Mouse (Mus musculus) limb, embryonic 13.5 days (tissue): ENCODE data around the gene Stk17b. TPM values are rescaled to one million over a fixed set of nuclear protein-coding genes. Genes with fewer than 3 reads are reported as not detected.

Experiments
- ATAC-seq: fragments of 200-750 bp; cut with Nextera tagmentation; 2 replicates; pipeline ENCODE4 v1.8.0; 2017; ENCODE audit warnings: low read depth, moderate number of reproducible peaks, moderate TSS enrichment; ENCODE audit not compliant: low FRiP score
- H3K27ac ChIP-seq: fragments of 300-500 bp; sonication (generic); 2 replicates; pipeline ENCODE4 v1.5.1; 2015; ENCODE audit warnings: inconsistent platforms, mild to moderate bottlenecking, moderate library complexity
- H3K27me3 ChIP-seq: fragments of 300-500 bp; sonication (generic); 2 replicates; pipeline ENCODE4 v1.6.1; 2015; ENCODE audit warnings: mild to moderate bottlenecking, inconsistent platforms
- H3K36me3 ChIP-seq: fragments of 300-500 bp; sonication (generic); 2 replicates; pipeline ENCODE4 v1.6.1; 2015; ENCODE audit warnings: inconsistent platforms, mild to moderate bottlenecking, moderate library complexity
- H3K4me1 ChIP-seq: fragments of 300-500 bp; sonication (generic); 2 replicates; pipeline ENCODE4 v1.6.1; 2015; ENCODE audit warnings: inconsistent platforms
- H3K4me2 ChIP-seq: fragments of 300-500 bp; sonication (generic); replicated peaks from 2 replicates; pipeline ENCODE4 v1.6.1; 2015; ENCODE audit warnings: inconsistent platforms, mild to moderate bottlenecking, moderate library complexity
- H3K4me3 ChIP-seq: fragments of 300-500 bp; sonication (generic); 2 replicates; pipeline ENCODE4 v1.5.1; 2015; ENCODE audit warnings: moderate library complexity, mild to moderate bottlenecking, inconsistent platforms
- H3K9ac ChIP-seq: fragments of 300-500 bp; sonication (generic); 2 replicates; pipeline ENCODE4 v1.6.1; 2015; ENCODE audit warnings: mild to moderate bottlenecking, inconsistent platforms
- H3K9me3 ChIP-seq: fragments of 300-500 bp; sonication (generic); 2 replicates; pipeline ENCODE4 v1.6.1; 2016; ENCODE audit warnings: inconsistent platforms
- WGBS: fragments of 180-500 bp; shearing (Covaris S2); methylation state at CpG from one replicate; pipeline ENCODE4 v1.1.7; 2015; 5-methylcytosine and 5-hydroxymethylcytosine counted together
- polyA plus RNA-seq: library from polyadenylated mRNA; unstranded; fragments of >200 nt; fragmentation: Nextera tagmentation; extraction: Ambion mirVana; gene quantifications from 2 replicates; pipeline ENCODE4 v1.2.1, GENCODE M21; 2015

Gene Stk17b
- polyA plus RNA-seq, 1 experiment from 2014 or later, result 15.0 TPM

DNA sequence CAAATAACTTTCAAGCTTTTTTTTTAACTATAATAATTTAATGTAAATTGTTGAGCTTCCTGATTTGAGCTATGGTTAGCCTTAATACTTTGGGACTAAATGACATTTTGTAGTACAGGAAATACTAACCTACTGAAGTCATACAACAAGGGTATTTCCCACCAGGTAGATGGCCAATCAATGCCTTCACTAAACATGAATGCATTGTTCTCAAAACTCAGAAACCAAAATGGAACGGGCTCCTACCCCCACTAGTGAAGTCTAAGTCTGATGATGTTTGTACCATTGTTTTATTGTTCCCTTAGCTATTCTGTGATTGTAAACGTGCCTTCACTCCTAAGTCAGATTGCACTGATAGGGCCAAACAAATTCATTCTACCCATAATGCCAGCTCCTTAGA lies 23.2 kb upstream of the Stk17b start:
- Histone ChIP-seq H3K36me3 (no peaks in the 10 kb centered on the region), H3K4me2 (no peak overlapping the region), H3K4me1 (peaks cover 4% of the 10 kb centered on the region), H3K27ac (no peak overlapping the region), H3K4me3 (no peak overlapping the region), H3K9ac (no peak overlapping the region), H3K9me3 (no peaks in the 10 kb centered on the region), H3K27me3 (no peaks in the 10 kb centered on the region)
- 72% methylated on average over 2 of the region's 2 CpGs for WGBS
- ATAC-seq, result no peak

DNA sequence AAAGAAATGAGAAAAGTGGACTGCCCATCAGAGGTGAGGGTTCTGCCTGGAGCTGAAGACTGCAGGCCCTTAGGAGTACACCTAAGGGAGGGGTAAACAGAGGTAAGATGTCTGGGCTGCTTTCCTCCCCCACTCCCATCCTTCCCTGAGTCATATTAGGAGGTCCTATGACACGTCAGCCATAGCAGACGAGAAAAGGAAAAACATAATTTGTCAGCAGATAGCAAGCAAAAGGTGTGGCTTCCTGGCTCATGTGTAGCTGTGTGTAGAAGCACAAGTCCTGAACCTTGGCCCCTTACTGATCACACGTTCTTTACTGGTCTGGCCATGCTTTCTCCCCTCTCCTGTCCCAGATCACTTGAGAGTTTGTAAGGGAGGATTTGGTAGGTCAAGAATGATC lies 12.8 kb upstream of the Stk17b start:
- no peak overlapping the region for H3K4me3 ChIP-seq
- H3K9ac ChIP-seq, result no peak overlapping the region
- H3K36me3 ChIP-seq, result no peaks in the 10 kb centered on the region
- H3K27ac ChIP-seq, result no peak overlapping the region
- WGBS, result 74% methylated on average over 3 of the region's 3 CpGs
- H3K9me3 ChIP-seq, result no peaks in the 10 kb centered on the region
- no peak overlapping the region for H3K4me2 ChIP-seq
- no peaks in the 10 kb centered on the region for H3K27me3 ChIP-seq
- H3K4me1 ChIP-seq, result no peaks in the 10 kb centered on the region
- ATAC-seq, result no peak

DNA sequence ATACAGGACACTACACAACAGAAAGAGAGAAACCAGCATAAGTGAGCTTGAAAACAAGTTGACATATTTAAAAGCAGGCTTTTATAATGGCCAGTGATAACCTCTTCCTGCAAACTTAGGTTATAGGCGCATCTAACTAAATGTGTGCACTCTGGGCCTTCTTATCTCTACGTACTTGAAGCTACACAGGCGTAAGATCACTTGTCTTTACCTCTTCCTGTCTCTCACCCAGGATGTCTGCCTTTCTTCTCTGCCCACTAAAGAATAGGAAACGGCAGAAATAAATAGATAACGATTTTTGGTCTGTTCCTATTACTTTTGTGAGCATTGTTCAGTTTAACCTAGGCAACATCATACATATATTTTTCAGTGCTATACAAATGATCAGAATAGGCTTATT lies 12.1 kb upstream of the Stk17b start:
- H3K9ac ChIP-seq, result no peak overlapping the region
- H3K27me3 ChIP-seq, result no peaks in the 10 kb centered on the region
- H3K4me1 ChIP-seq, result no peaks in the 10 kb centered on the region
- no peaks in the 10 kb centered on the region for H3K36me3 ChIP-seq
- no peak for ATAC-seq
- H3K4me2 ChIP-seq, result no peak overlapping the region
- H3K27ac ChIP-seq, result no peak overlapping the region
- no peaks in the 10 kb centered on the region for H3K9me3 ChIP-seq
- no peak overlapping the region for H3K4me3 ChIP-seq
- WGBS, result 83% methylated on average over 5 of the region's 5 CpGs

DNA sequence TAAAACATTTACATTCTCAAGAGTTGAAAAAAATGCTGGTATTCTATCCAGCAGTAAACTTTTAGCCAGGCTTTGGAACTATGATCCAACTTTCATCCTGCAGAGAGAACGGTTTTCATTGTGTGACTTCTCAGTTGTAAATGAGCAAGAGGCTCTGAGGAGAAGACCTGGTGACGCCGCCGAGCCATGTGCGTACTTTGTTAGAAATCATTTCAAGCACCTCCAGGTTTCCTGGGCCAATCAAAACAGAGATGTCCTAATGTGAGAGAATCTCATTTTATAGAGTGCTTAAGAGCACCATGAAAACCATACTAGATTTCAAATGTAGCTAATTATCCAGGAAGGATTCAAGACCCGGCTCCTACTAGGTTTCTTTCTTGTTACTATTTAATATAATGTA lies 11.2 kb upstream of the Stk17b start:
- ATAC-seq, result no peak
- Histone ChIP-seq H3K4me1 (no peaks in the 10 kb centered on the region), H3K27me3 (no peaks in the 10 kb centered on the region), H3K9ac (no peak overlapping the region), H3K27ac (no peak overlapping the region), H3K9me3 (no peaks in the 10 kb centered on the region), H3K36me3 (no peaks in the 10 kb centered on the region), H3K4me3 (no peak overlapping the region), H3K4me2 (no peak overlapping the region)
- 73% methylated on average over 6 of the region's 6 CpGs for WGBS

DNA sequence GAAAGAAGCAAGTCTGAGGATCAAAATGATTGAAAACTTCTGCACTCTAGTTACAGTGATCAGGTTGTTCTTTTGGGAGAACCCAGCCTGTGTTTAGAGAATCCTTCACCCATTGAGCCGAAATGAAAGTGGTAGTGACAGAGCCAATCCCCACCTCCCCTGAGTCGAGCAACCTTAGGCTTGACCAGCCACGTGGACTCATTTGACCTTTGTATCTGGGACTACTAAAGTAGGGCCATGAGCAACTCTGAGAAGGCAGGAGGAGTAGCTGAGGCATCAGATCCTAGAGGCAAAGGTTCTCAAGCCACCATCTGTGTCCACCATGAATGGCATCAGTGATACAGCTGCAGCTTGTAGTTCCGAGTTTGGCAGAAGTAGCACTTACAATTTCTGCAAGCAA lies 10.6 kb upstream of the Stk17b start:
- no peak for ATAC-seq
- 84% methylated on average over 4 of the region's 4 CpGs for whole genome bisulfite sequencing
- Histone ChIP-seq H3K4me3 (no peak overlapping the region), H3K36me3 (no peaks in the 10 kb centered on the region), H3K9me3 (no peaks in the 10 kb centered on the region), H3K4me2 (no peak overlapping the region), H3K27me3 (no peaks in the 10 kb centered on the region), H3K9ac (no peak overlapping the region), H3K4me1 (no peaks in the 10 kb centered on the region), H3K27ac (no peak overlapping the region)

DNA sequence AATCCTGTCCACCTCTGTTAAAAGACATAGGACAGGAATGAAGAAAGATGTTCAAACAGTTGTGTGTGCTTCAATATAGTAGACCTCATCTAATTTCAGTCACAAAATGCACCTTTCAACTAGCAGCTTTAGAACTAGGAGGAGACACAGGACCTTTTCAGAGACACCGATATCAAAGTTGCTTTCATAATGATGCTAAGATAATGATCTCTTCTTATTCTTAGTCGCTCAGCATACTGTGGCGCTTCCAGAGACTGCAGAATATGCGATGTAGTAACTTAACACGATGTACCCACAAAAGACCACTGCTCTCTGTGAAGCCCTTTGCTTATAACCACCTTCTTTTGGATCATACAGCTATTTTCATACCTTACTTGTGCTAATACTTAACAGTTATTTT lies 10.1 kb upstream of the Stk17b start:
- no peaks in the 10 kb centered on the region for H3K27me3 ChIP-seq
- no peak for ATAC-seq
- WGBS, result 91% methylated on average over 5 of the region's 5 CpGs

DNA sequence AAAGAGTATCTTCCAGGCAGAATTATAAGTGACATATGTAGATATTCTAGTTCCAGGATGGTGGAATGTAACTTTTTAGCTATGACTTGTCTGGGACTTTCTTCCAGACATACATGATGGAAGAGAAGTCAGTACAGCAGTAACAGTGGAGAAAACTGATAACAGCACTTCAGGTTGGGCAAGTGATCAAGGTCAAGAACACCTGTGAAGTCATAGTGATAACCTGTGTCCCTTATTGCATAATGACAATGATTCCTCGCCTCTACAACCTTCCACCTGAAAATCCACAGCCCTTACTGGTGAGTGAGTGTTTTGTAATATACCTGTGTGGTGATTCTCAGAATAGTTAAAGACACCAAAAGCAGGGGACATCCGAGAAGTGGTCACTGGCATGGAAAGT lies 9.3 kb upstream of the Stk17b start:
- Histone ChIP-seq H3K27ac (no peak overlapping the region), H3K4me2 (no peak overlapping the region), H3K9me3 (no peaks in the 10 kb centered on the region), H3K4me3 (no peak overlapping the region), H3K9ac (no peak overlapping the region), H3K4me1 (no peaks in the 10 kb centered on the region), H3K27me3 (no peaks in the 10 kb centered on the region), H3K36me3 (no peaks in the 10 kb centered on the region)
- ATAC-seq, result no peak
- 89% methylated on average over 2 of the region's 2 CpGs for WGBS

More for the DNA sequence above, 10.1 kb upstream of the Stk17b start:
- Histone ChIP-seq H3K9me3 (no peaks in the 10 kb centered on the region), H3K4me2 (no peak overlapping the region), H3K9ac (no peak overlapping the region), H3K4me3 (no peak overlapping the region), H3K4me1 (no peaks in the 10 kb centered on the region), H3K27ac (no peak overlapping the region), H3K36me3 (no peaks in the 10 kb centered on the region)

DNA sequence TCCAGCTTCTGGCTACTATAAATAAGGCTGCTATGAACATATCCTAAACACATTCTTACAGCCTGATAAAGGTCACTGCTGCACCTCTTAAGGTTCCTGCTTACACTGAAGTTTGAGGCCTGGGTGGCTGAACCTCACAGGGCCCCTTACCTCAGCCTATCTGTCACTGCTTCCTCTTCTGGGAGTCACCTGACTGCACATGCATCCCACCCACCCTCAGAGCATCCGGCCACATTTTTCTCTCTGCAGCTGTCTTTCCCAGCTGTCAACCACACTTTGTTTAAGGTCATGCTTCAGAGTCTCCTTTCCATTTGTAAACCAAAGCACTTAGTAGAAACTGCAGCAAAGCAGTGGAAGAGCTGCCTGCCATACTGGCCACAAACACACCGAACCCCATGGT lies 6.3 kb upstream of the Stk17b start:
- Histone ChIP-seq H3K27ac (no peak overlapping the region), H3K4me3 (no peak overlapping the region), H3K36me3 (no peaks in the 10 kb centered on the region), H3K4me1 (no peaks in the 10 kb centered on the region), H3K9me3 (no peaks in the 10 kb centered on the region), H3K9ac (no peak overlapping the region), H3K27me3 (no peaks in the 10 kb centered on the region), H3K4me2 (no peak overlapping the region)
- 80% methylated on average over 2 of the region's 2 CpGs for WGBS
- no peak for ATAC-seq

DNA sequence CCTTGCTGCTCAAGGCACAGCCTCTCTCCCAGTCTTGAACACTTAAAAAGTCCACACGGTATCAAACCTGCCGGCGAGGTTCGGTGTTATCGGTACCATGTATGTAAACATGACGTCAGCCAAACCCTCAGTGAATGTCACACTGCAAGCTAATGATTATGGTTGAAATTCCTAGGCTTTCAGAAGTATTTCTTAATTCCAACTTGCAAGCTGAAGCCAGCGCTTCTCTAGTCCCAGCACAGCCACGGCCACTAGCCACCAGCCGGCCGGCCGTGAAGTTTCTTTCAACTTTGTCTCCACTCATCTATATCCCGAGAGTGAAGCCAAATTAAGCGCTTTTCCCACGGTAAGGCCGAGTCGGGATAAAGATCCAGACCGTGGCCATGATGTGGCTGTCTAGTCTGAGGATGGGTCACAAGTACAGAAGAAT lies 718 bp downstream of the Stk17b start:
- Histone ChIP-seq H3K27me3 (no peaks in the 10 kb centered on the region), H3K36me3 (no peaks in the 10 kb centered on the region), H3K4me1 (no peaks in the 10 kb centered on the region), H3K4me3 (peak overlapping the region; percentile 89), H3K9me3 (no peaks in the 10 kb centered on the region), H3K9ac (peak overlapping the region; percentile 88), H3K27ac (peak overlapping the region; percentile 79), H3K4me2 (peak overlapping the region; percentile 74)
- ATAC-seq, result peak; percentile 16; the same call in 1 of the 2 replicates
- under 1% methylated on average over 17 of the region's 17 CpGs for WGBS

DNA sequence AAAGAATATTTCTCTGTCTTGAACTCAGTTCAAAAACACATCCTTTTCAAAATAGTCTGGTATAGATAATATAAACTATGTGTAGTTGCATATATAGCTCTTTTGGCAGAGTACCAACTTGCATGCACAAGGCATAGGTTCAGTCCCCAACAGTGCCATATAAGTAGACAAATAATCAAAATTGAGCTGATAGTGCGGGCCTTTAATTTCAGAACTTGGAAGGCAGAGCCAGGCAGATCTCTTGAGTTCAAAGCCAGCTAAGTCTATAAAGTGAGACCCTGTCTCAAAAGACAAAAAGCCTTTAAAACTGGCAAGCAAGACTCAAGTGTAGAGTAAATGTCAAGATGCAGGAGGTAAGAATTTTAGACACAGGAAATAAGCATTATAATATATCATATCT lies 2.1 kb downstream of the Stk17b start:
- WGBS, result 92% methylated on average over 1 of the region's 1 CpGs
- no peaks in the 10 kb centered on the region for H3K9me3 ChIP-seq
- H3K4me2 ChIP-seq, result no peak overlapping the region
- H3K4me3 ChIP-seq, result no peak overlapping the region
- no peak for ATAC-seq
- no peak overlapping the region for H3K27ac ChIP-seq
- H3K36me3 ChIP-seq, result no peaks in the 10 kb centered on the region
- no peak overlapping the region for H3K9ac ChIP-seq
- no peaks in the 10 kb centered on the region for H3K27me3 ChIP-seq
- H3K4me1 ChIP-seq, result no peaks in the 10 kb centered on the region

DNA sequence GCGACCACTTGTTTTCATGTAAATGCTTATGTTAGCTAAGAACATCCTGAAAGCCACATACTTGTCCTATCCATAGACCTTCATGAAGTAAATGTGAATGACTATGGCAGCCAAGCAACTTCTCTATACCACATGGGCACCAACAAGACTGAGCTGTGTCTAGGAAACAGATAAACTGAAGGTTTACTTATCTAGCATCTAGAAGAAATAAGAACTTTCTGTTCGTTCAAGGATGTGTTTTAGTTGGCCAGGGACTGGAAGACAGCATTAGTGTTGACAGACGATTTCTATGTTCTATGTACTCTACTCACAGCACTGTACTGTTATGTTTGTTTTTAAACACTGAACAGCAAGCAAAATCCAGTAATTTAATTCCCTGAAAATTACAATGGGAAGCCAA lies 2.9 kb downstream of the Stk17b start:
- Histone ChIP-seq H3K9ac (no peak overlapping the region), H3K4me3 (no peak overlapping the region), H3K27ac (no peak overlapping the region), H3K36me3 (no peaks in the 10 kb centered on the region), H3K9me3 (no peaks in the 10 kb centered on the region), H3K4me1 (no peaks in the 10 kb centered on the region), H3K4me2 (no peak overlapping the region), H3K27me3 (no peaks in the 10 kb centered on the region)
- ATAC-seq, result no peak
- whole genome bisulfite sequencing, result 85% methylated on average over 3 of the region's 3 CpGs

DNA sequence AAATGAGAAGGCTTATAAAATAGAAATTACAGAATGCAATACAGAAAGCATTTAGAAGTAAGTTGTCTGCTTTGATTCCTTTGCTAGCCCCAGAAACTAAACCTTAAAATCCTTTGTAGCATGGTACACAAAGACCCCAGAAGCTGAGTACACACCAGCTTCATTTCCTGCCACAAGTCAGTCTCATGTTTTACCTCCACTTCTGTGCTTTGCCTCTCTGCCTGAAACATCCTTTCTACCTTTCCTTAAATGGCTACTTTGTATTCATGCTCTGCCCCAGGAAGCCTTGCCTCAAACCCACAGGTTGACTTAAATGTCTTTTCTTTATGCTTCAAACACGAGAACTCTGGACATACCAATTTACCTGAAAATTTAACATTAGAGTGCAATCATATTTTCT lies 3.7 kb downstream of the Stk17b start:
- H3K27me3 ChIP-seq, result no peaks in the 10 kb centered on the region
- H3K27ac ChIP-seq, result no peak overlapping the region
- H3K4me1 ChIP-seq, result no peaks in the 10 kb centered on the region
- no peak for ATAC-seq
- H3K4me2 ChIP-seq, result no peak overlapping the region
- no peaks in the 10 kb centered on the region for H3K36me3 ChIP-seq
- no peak overlapping the region for H3K4me3 ChIP-seq
- no peak overlapping the region for H3K9ac ChIP-seq
- no peaks in the 10 kb centered on the region for H3K9me3 ChIP-seq
- WGBS, result 85% methylated on average over 1 of the region's 1 CpGs

DNA sequence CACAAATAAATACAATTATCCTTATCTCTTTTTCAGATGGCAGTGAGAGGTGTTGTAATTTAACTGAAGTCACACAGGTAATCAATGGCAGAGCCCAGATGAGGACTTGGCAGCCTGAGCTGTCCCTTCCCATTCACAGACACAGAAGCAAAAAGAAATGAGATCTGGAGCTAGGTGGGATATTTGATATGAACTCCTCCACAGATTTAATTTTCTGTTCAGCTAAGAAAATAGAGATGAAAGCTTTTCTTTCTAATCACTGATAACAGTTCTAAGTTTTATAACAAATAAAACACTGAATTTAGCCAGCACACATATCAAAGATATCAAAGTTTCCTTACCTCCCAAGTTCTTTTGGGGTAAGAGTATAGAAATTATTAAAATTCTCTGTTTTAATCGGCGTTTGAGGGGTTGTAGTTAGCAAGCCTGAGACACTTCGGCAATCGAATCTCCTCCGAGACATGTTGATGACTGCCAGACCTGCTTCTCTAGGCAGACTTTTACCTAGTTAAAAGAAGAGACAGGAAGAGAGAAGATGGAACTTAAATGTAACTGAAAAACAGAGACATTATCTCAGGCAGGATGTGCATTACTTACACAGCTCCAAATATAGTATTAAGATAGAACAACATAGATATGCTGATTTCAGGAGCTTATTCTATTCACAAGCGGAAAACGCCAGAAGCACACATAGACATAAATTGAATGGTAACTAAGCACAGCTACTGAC lies 8.7 kb downstream of the Stk17b start:
- Histone ChIP-seq H3K27ac (no peak overlapping the region), H3K27me3 (no peaks in the 10 kb centered on the region), H3K4me1 (peaks cover 3% of the 10 kb centered on the region; the same call in 1 of the 2 replicates), H3K9ac (no peak overlapping the region), H3K9me3 (no peaks in the 10 kb centered on the region), H3K4me3 (no peak overlapping the region), H3K4me2 (no peak overlapping the region), H3K36me3 (no peaks in the 10 kb centered on the region)
- no peak for ATAC-seq
- 87% methylated on average over 7 of the region's 7 CpGs for WGBS
